Mouse (Mus musculus) frontal cortex, postnatal 10 days (tissue): ENCODE measurements at regions not wholly inside any gene's neighbourhood (a gene's known extent, or its start where the extent isn't known, plus 50 kb on each side); places are given as distances from the start of the nearest gene placed in this dataset.

Experiments
- DNase-seq, 2 experiments: peaks; one replicate each; pipeline ENCODE4 v3.0.0; 2022; ENCODE audit warnings: low spot score in 2 of 2, mixed read lengths in 1 of 2

DNA sequence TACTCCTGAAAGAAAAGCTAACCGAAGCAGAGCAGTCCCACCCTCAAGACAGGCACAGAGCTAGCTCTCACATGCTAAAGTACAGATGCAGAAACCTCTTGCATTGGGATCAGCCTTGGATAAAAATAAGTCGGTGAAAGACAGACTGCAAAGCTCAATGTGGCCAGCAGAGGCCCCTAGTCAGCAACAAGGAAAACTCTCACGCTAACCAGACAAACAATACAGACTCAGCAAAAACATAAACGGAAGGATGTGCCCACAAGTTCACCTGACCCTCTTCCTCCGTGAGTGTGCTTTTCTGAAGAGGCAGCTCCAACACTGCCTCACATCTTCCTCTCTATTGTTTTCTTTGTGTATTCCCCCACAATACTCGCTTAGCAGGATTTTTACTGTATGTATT, 77.8 kb downstream of the Rpia start:
- DNase-seq: peak; percentile 30 to 57

DNA sequence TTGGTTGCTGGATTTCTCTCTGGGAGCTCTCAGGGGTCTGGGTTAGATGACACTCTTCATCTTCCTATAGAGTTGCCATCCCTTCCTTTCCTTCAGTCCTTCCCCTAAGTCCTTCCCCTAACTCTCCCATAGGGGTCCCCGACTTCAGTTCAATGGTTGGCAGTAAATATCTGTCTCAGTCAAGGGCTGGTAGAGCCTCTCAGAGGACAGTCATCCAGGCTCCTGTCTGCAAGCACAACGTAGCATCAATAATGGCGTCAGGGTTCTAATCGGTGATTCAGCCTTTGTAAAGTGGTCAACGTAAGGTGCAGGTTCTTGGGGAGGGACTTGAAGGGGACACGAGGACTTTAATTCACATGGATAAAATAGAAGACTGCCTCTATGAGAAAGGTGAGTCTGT, 78.4 kb downstream of the Rpia start:
- no peak for DNase-seq

DNA sequence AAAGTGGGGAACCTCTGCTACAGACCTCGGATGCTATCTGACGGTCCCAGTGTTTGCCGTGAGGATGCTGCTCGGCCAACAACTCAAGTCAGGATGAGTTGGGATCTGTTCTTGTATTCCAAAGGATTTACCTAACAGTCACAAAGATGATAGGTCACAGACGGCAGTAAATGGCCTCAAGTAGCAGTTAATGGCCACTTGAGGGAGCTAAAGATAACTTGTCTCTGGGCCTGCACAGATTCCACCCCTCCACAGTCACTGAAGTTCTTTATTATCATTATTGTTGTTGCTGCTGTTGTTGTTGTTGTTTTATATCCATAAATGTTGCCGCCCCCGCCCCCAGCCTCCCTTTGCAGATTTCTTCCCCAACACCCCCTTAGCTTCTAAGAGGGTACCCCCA, 78.9 kb downstream of the Rpia start:
- DNase-seq: no peak

DNA sequence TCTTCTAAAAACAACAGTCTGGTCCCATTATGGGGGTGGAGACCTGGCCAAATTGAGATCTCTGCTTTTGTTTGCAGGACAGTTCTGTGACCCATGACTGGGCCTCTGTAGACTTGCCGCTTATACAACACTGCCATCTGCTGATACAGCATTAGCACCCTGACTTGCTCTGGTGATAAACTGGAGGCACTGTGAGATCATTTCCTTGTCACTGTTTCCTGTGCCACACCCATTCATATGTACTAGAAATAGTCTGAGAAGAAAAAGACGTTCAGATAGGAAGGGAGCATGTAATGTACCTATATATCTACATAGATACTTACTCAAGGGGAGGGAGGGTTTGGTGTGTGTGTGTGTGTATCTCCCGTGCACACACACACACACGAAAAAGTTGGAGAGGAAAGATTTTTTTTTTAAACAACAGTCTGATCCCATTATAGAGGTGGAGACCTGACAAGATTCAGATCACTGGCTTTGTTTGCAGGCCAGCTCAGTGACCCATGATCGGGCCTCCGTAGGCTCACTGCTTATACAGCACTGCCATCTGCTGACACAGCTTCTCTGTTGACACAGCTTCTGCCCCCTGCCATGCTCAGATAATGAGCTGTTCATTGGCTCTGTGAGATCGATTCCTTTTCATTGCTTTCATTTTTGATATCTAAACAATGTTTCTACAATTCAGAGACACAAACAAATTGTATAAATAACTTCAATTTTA, 82.5 kb downstream of the Rpia start:
- DNase-seq: peak in 1 of 2 experiments; percentile 16

DNA sequence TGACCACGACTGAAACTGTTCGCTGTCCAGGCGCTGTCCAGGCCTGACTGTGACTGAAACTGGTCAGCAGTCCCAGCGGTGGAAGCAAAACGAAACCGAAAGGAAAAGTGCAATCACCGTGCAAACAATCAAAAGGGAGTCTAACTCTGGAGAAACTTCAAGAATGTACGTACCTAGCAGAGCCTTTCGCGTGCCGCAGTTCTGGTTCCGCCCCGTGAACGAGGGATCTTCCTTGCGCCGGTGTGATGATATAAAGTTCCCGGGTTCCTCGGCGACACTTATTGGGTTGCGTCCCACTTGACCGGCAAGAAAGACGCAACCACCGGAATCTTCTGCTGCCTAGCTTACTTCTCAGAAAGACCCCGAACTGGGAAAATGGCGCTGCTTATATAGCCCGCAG, 96.4 kb downstream of the Rpia start:
- no peak for DNase-seq
